Mouse (Mus musculus) cerebellum, adult 2 months (tissue): ENCODE data around the gene Mrps5.

Experiments used
- CTCF ChIP-seq: fragments of 200-500 bp; IDR thresholded peaks from 2 replicates; pipeline ENCODE4 v1.5.1; 2011; ENCODE audit warnings: low read depth, mild to moderate bottlenecking, control low read depth, low read length, moderate library complexity, borderline replicate concordance; ENCODE audit not compliant: insufficient read depth
- POLR2A ChIP-seq: fragments of 200-500 bp; IDR thresholded peaks from 2 replicates; pipeline ENCODE4 v1.6.1; 2011; ENCODE audit warnings: low read length, control low read depth, borderline replicate concordance; ENCODE audit not compliant: insufficient read depth

GRCm38 (mm10) chr2:127586694-127587513 is at the start of gene Mrps5, which contains the start of gene Zfp661:
- TF ChIP-seq CTCF = no peak
- TF ChIP-seq POLR2A = peak; percentile 66; the same call in 1 of the 2 replicates
